8 mouse cellular contexts compared by ENCODE assay signal in genomic region chr16:87441089-87441488, GRCm38 (mm10). TPM values are rescaled to one million over a fixed set of nuclear protein-coding genes. Genes with fewer than 3 reads are reported as not detected.
A peak's percentile ranks its signal among the peaks of the same experiment; 100 is the strongest.
DNase-seq lines count a peak whose midpoint lies in the region; ATAC-seq lines count a peak whose summit lies in the region.

No protein-coding gene starts in this region.

- 0 out of 2 replicates have a peak, but pooled peaks cover 7% of the 10 kb centered on the region for H3K36me3 ChIP-seq in heart, embryonic 12.5 days
- no peaks in the 10 kb centered on the region for H3K36me3 ChIP-seq in forebrain, embryonic 14.5 days (ENCODE audit: control insufficient read depth, insufficient read depth, low read length)
- H3K36me3 ChIP-seq in kidney, embryonic 16.5 days (ENCODE audit: insufficient read depth, low read length), result 0 out of 2 replicates have a peak, but pooled peaks cover 5% of the 10 kb centered on the region
- no peaks in the 10 kb centered on the region for H3K36me3 ChIP-seq in midbrain, embryonic 10.5 days

- H3K27ac ChIP-seq in heart, embryonic 12.5 days (ENCODE audit: poor library complexity, severe bottlenecking), result no peak overlapping the region
- no peak overlapping the region for H3K27ac ChIP-seq in forebrain, embryonic 14.5 days (ENCODE audit: low read depth, low read length)
- peak overlapping the region; percentile 81; the same call in 1 of the 2 replicates for H3K27ac ChIP-seq in kidney, embryonic 16.5 days (ENCODE audit: low read length)
- peak overlapping the region; percentile 96; the same call in 1 of the 2 replicates for H3K27ac ChIP-seq in midbrain, embryonic 10.5 days (replicated peaks)

- no peaks in the 10 kb centered on the region for H3K27me3 ChIP-seq in heart, embryonic 12.5 days (replicated peaks)
- no peaks in the 10 kb centered on the region for H3K27me3 ChIP-seq in forebrain, embryonic 14.5 days (replicated peaks; ENCODE audit: control insufficient read depth, insufficient read depth, low read length)
- no peaks in the 10 kb centered on the region for H3K27me3 ChIP-seq in kidney, embryonic 16.5 days (ENCODE audit: insufficient read depth, low read length)
- no peaks in the 10 kb centered on the region for H3K27me3 ChIP-seq in midbrain, embryonic 10.5 days (ENCODE audit: low read depth, poor library complexity, severe bottlenecking)

- H3K4me2 ChIP-seq in heart, embryonic 12.5 days, result peak overlapping the region; percentile 80
- H3K4me2 ChIP-seq in forebrain, embryonic 14.5 days (ENCODE audit: low read length), result peak overlapping the region; percentile 84
- peak overlapping the region; percentile 86 for H3K4me2 ChIP-seq in kidney, embryonic 16.5 days (replicated peaks; ENCODE audit: low read depth, low read length)

- no peak for DNase-seq in heart, postnatal 25 days (ENCODE audit: low spot score)
- DNase-seq in ZHBTc4 (ENCODE audit: low read depth, low spot score), result peak; percentile 56
- peak; percentile 22 for DNase-seq in forebrain, embryonic 14.5 days (ENCODE audit: low spot score)
- no peak for DNase-seq in midbrain, embryonic 10.5 days (ENCODE audit: low spot score)
- DNase-seq in right cerebral cortex, postnatal 4 days, result no peak
- no peak for DNase-seq in layer of hippocampus, postnatal 36 days

- peak overlapping the region; percentile 75 for H3K4me3 ChIP-seq in heart, embryonic 12.5 days
- H3K4me3 ChIP-seq in forebrain, embryonic 14.5 days (ENCODE audit: low read depth, low read length), result peak overlapping the region; percentile 53
- peak overlapping the region; percentile 79 for H3K4me3 ChIP-seq in kidney, embryonic 16.5 days (ENCODE audit: low read length)
- H3K4me3 ChIP-seq in midbrain, embryonic 10.5 days, result peak overlapping the region; percentile 84

- H3K9me3 ChIP-seq in heart, embryonic 12.5 days (replicated peaks), result no peaks in the 10 kb centered on the region
- H3K9me3 ChIP-seq in forebrain, embryonic 14.5 days (replicated peaks; ENCODE audit: control insufficient read depth, low read length), result no peaks in the 10 kb centered on the region
- H3K9me3 ChIP-seq in kidney, embryonic 16.5 days (ENCODE audit: low read length), result no peaks in the 10 kb centered on the region
- H3K9me3 ChIP-seq in midbrain, embryonic 10.5 days (replicated peaks), result no peaks in the 10 kb centered on the region

- intact Hi-C loops in heart, postnatal 25 days (cut with DNase I), result loop anchor here (2.0 kb wide), 2 partner anchors 14 to 54 kb away; partner anchors contain the start of genes Cct8 and Usp16

- no peak for ATAC-seq in heart, embryonic 12.5 days (ENCODE audit: insufficient number of reproducible peaks, low FRiP score)
- ATAC-seq in forebrain, embryonic 14.5 days, result no peak
- ATAC-seq in kidney, embryonic 16.5 days (ENCODE audit: low FRiP score, low TSS enrichment), result peak; percentile 11; the same call in 1 of the 2 replicates

- H3K4me1 ChIP-seq in heart, embryonic 12.5 days (replicated peaks), result peaks cover 14% of the 10 kb centered on the region
- peaks cover 11% of the 10 kb centered on the region for H3K4me1 ChIP-seq in forebrain, embryonic 14.5 days (ENCODE audit: control insufficient read depth, insufficient read depth, low read length)
- peaks cover 12% of the 10 kb centered on the region; the same call in 1 of the 2 replicates for H3K4me1 ChIP-seq in kidney, embryonic 16.5 days (ENCODE audit: insufficient read depth, low read length)
- peaks cover 16% of the 10 kb centered on the region for H3K4me1 ChIP-seq in midbrain, embryonic 10.5 days

- peak overlapping the region; percentile 81 for H3K9ac ChIP-seq in heart, embryonic 12.5 days
- peak overlapping the region; percentile 75 for H3K9ac ChIP-seq in forebrain, embryonic 14.5 days (ENCODE audit: low read length)
- peak overlapping the region; percentile 83 for H3K9ac ChIP-seq in kidney, embryonic 16.5 days (replicated peaks; ENCODE audit: low read length)

- WGBS in heart, embryonic 12.5 days, result 22% methylated on average over 9 of the region's 9 CpGs
- 24% methylated on average over 9 of the region's 9 CpGs for WGBS in forebrain, embryonic 14.5 days
- WGBS in kidney, embryonic 16.5 days, result 19% methylated on average over 9 of the region's 9 CpGs
- WGBS in midbrain, embryonic 10.5 days, result 30% methylated on average over 9 of the region's 9 CpGs

RNA-seq across cellular contexts. Expression of gene Rwdd2b, which starts 0.7 kb away (rescaled TPM):
- polyA plus RNA-seq in heart, embryonic 12.5 days (2016; fragmentation: Nextera tagmentation; extraction: Ambion mirVana), result 11.3 and 13.1 TPM in 2 replicates
- total RNA-seq in heart, postnatal 25 days (2021), result 1 to 10 TPM; 4.9 to 5.8 TPM
- polyA plus RNA-seq in forebrain, embryonic 14.5 days (2014; fragmentation: Nextera tagmentation; extraction: Ambion mirVana), result 11.9 and 12.0 TPM in 2 replicates
- 13.0 and 14.4 TPM in 2 replicates for polyA plus RNA-seq in kidney, embryonic 16.5 days (2015; fragmentation: Nextera tagmentation; extraction: Ambion mirVana)
- polyA plus RNA-seq in midbrain, embryonic 10.5 days (2016; fragmentation: Nextera tagmentation; extraction: Ambion mirVana), result 11.6 and 13.6 TPM in 2 replicates
- total RNA-seq in layer of hippocampus, postnatal 36 days (2021), result 10 to 100 TPM in 1 of 2 experiments, 1 to 10 TPM in 1; 9.1 to 10.3 TPM

RNA-seq across cellular contexts. Expression of gene Ltn1, which starts 8.7 kb away (rescaled TPM):
- 26.6 and 29.6 TPM in 2 replicates for polyA plus RNA-seq in heart, embryonic 12.5 days (2016; fragmentation: Nextera tagmentation; extraction: Ambion mirVana)
- 10 to 100 TPM; 19.7 to 21.8 TPM for total RNA-seq in heart, postnatal 25 days (2021)
- 26.5 and 34.2 TPM in 2 replicates for polyA plus RNA-seq in forebrain, embryonic 14.5 days (2014; fragmentation: Nextera tagmentation; extraction: Ambion mirVana)
- 27.9 and 33.5 TPM in 2 replicates for polyA plus RNA-seq in kidney, embryonic 16.5 days (2015; fragmentation: Nextera tagmentation; extraction: Ambion mirVana)
- 25.4 and 32.5 TPM in 2 replicates for polyA plus RNA-seq in midbrain, embryonic 10.5 days (2016; fragmentation: Nextera tagmentation; extraction: Ambion mirVana)
- total RNA-seq in layer of hippocampus, postnatal 36 days (2021), result 10 to 100 TPM; 46.9 to 50.0 TPM

RNA-seq across cellular contexts. Expression of gene Usp16, which starts 13.4 kb away (rescaled TPM):
- 35.8 and 37.0 TPM in 2 replicates for polyA plus RNA-seq in heart, embryonic 12.5 days (2016; fragmentation: Nextera tagmentation; extraction: Ambion mirVana)
- total RNA-seq in heart, postnatal 25 days (2021), result 10 to 100 TPM; 46.1 to 47.1 TPM
- 46.7 and 48.9 TPM in 2 replicates for polyA plus RNA-seq in forebrain, embryonic 14.5 days (2014; fragmentation: Nextera tagmentation; extraction: Ambion mirVana)
- polyA plus RNA-seq in kidney, embryonic 16.5 days (2015; fragmentation: Nextera tagmentation; extraction: Ambion mirVana), result 45.9 and 51.3 TPM in 2 replicates
- 36.5 and 42.7 TPM in 2 replicates for polyA plus RNA-seq in midbrain, embryonic 10.5 days (2016; fragmentation: Nextera tagmentation; extraction: Ambion mirVana)
- total RNA-seq in layer of hippocampus, postnatal 36 days (2021), result 10 to 100 TPM; 42.0 to 47.6 TPM

RNA-seq across cellular contexts. Expression of gene Cct8, which starts 54.6 kb away (rescaled TPM):
- polyA plus RNA-seq in heart, embryonic 12.5 days (2016; fragmentation: Nextera tagmentation; extraction: Ambion mirVana), result 335 and 346 TPM in 2 replicates
- 100 to 1,000 TPM; 144 to 174 TPM for total RNA-seq in heart, postnatal 25 days (2021)
- polyA plus RNA-seq in forebrain, embryonic 14.5 days (2014; fragmentation: Nextera tagmentation; extraction: Ambion mirVana), result 504 and 543 TPM in 2 replicates
- polyA plus RNA-seq in kidney, embryonic 16.5 days (2015; fragmentation: Nextera tagmentation; extraction: Ambion mirVana), result 462 and 493 TPM in 2 replicates
- 621 and 675 TPM in 2 replicates for polyA plus RNA-seq in midbrain, embryonic 10.5 days (2016; fragmentation: Nextera tagmentation; extraction: Ambion mirVana)
- 100 to 1,000 TPM; 171 to 186 TPM for total RNA-seq in layer of hippocampus, postnatal 36 days (2021)

Comparison
In these comparisons a context has a peak if more than half of its experiments do, and no peak if none do; other contexts are left out.
1. H3K27ac ChIP-seq: peak in kidney, embryonic 16.5 days (single experiment) and midbrain, embryonic 10.5 days (single experiment); none in heart, embryonic 12.5 days (single experiment) and forebrain, embryonic 14.5 days (single experiment).
2. DNase-seq: peak in ZHBTc4 (single experiment) and forebrain, embryonic 14.5 days (single experiment); none in heart, postnatal 25 days (single experiment), midbrain, embryonic 10.5 days (single experiment), right cerebral cortex, postnatal 4 days (single experiment) and layer of hippocampus, postnatal 36 days (0 of 2).
3. Peak in every context shown above with its lines, with median percentiles within 50 percentile points of each other: H3K4me2 ChIP-seq, H3K4me3 ChIP-seq and H3K9ac ChIP-seq.